Mouse (Mus musculus) cerebellum, adult 2 months (tissue): ENCODE measurements around the gene Nxnl1.

Experiments
- CTCF ChIP-seq: fragments of 200-500 bp; IDR thresholded peaks from 2 replicates; pipeline ENCODE4 v1.5.1; 2011; ENCODE audit warnings: low read depth, mild to moderate bottlenecking, control low read depth, low read length, moderate library complexity, borderline replicate concordance; ENCODE audit not compliant: insufficient read depth
- POLR2A ChIP-seq: fragments of 200-500 bp; IDR thresholded peaks from 2 replicates; pipeline ENCODE4 v1.6.1; 2011; ENCODE audit warnings: low read length, control low read depth, borderline replicate concordance; ENCODE audit not compliant: insufficient read depth

- TF ChIP-seq POLR2A (no peak), CTCF (no peak)
These were observed 30.7 kb downstream of the Nxnl1 start for GRCm38 (mm10) chr8:71535663-71536062.
